Mouse (Mus musculus) liver, adult 10 weeks (tissue): ENCODE data around the gene Mphosph10. TPM values are rescaled to one million over a fixed set of nuclear protein-coding genes. Genes with fewer than 3 reads are reported as not detected.

ENCODE experiments used
- polyA plus RNA-seq: library from polyadenylated mRNA; stranded (reverse); fragments of 350-450 nt; fragmentation: Illumina TruSeq; extraction: RNeasy Lipid Tissue Mini Kit (QIAGEN cat#74804); gene quantifications from one replicate; pipeline ENCODE4 v1.2.3, GENCODE M21; 2014; ENCODE audit warnings: low read depth, low replicate concordance

Mphosph10 gene
- 17.2 TPM for polyA plus RNA-seq

GRCm38 (mm10) chr7:64392122-64392818, at the start of gene Mphosph10, which contains the start of gene Mcee:
TSS of gene Mphosph10 (minus strand) at chr7:64392268.
TSS of gene Mcee (plus strand) at chr7:64392607.

GRCm38 (mm10) chr7:64373830-64374562, 18.1 kb downstream of the Mphosph10 start, which contains the start of gene Fan1:
TSS of gene Fan1 (minus strand) at chr7:64374095.

Other genes with a start within 250 kb of the Mphosph10 start
- not detected for gene Trpm1, start 238.4 kb downstream of the Mphosph10 start, polyA plus RNA-seq
- gene Mtmr10, start 104.6 kb downstream of the Mphosph10 start, polyA plus RNA-seq = 19.0 TPM
- gene Fan1, start 18.2 kb downstream of the Mphosph10 start, polyA plus RNA-seq = 2.0 TPM
- gene Mcee, start 339 bp upstream of the Mphosph10 start, polyA plus RNA-seq = 214 TPM
- gene Apba2, start 109.4 kb upstream of the Mphosph10 start, polyA plus RNA-seq = not detected